Mouse (Mus musculus): ENCODE measurements around the gene Rex1bd. TPM values are rescaled to one million over a fixed set of nuclear protein-coding genes. Genes with fewer than 3 reads are reported as not detected.
"Not testable (repeated sequence)": the region's sequence is repeated elsewhere in the genome, so short reads cannot be mapped to it uniquely, and the experiment has no call there.

The Rex1bd gene
- polyA plus RNA-seq, 1 experiment from 2014 or later = 172 TPM

- peak overlapping the region; percentile 84 for H3K27ac ChIP-seq (ENCODE audit: low read depth, low read length)
- ATAC-seq (ENCODE audit: low read depth) = peak; percentile 87
- H3K4me1 ChIP-seq (ENCODE audit: control insufficient read depth, insufficient read depth, low read length) = peaks cover 13% of the 10 kb centered on the region
- H3K9me3 ChIP-seq (ENCODE audit: control insufficient read depth, low read length) = no peaks in the 10 kb centered on the region
- H3K4me2 ChIP-seq (ENCODE audit: low read depth, low read length) = peak overlapping the region; percentile 70
- peaks cover 10% of the 10 kb centered on the region; the same call in 1 of the 2 replicates for H3K36me3 ChIP-seq (ENCODE audit: control insufficient read depth, insufficient read depth, low read length)
- H3K9ac ChIP-seq (replicated peaks; ENCODE audit: low read depth, low read length) = peak overlapping the region; percentile 52
- WGBS = under 1% methylated on average over 47 of the region's 51 CpGs
- peak overlapping the region; percentile 52 for H3K4me3 ChIP-seq (ENCODE audit: low read depth, low read length)
- H3K27me3 ChIP-seq (ENCODE audit: control insufficient read depth, insufficient read depth, low read length) = no peaks in the 10 kb centered on the region
Measured at GRCm38 (mm10) chr8:70522592-70523403, 16.2 kb upstream of the Rex1bd start.

DNA sequence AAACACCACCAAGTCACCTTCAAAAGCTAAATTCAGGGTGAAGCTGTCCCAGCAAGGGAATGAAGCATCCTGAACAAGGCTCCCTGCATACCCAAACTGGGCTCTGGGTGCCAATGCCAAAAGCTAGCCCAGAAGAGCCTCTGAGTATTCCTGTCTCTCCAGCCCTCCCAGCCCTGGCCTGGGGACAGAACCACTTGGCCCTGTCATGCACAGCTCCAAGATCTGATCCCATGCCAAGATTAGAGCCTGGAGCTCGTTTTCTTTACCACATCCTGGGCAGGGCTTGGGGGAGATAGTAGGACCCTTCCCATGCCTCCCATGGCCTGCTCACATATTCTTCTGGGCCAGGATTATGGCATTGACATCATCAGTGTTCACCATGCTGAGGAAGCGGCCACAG, 13.1 kb upstream of the Rex1bd start:
- peaks cover 15% of the 10 kb centered on the region; the same call in 1 of the 2 replicates for H3K36me3 ChIP-seq (ENCODE audit: control insufficient read depth, insufficient read depth, low read length)
- H3K4me1 ChIP-seq (ENCODE audit: control insufficient read depth, insufficient read depth, low read length) = peaks cover 8% of the 10 kb centered on the region
- no peak for ATAC-seq (ENCODE audit: low read depth)
- no peak overlapping the region for H3K4me3 ChIP-seq (ENCODE audit: low read depth, low read length)
- no peaks in the 10 kb centered on the region for H3K27me3 ChIP-seq (ENCODE audit: control insufficient read depth, insufficient read depth, low read length)
- no peak overlapping the region for H3K9ac ChIP-seq (replicated peaks; ENCODE audit: low read depth, low read length)
- WGBS = 74% methylated on average over 2 of the region's 2 CpGs
- H3K27ac ChIP-seq (ENCODE audit: low read depth, low read length) = no peak overlapping the region
- H3K9me3 ChIP-seq (ENCODE audit: control insufficient read depth, low read length) = no peaks in the 10 kb centered on the region
- no peak overlapping the region for H3K4me2 ChIP-seq (ENCODE audit: low read depth, low read length)

DNA sequence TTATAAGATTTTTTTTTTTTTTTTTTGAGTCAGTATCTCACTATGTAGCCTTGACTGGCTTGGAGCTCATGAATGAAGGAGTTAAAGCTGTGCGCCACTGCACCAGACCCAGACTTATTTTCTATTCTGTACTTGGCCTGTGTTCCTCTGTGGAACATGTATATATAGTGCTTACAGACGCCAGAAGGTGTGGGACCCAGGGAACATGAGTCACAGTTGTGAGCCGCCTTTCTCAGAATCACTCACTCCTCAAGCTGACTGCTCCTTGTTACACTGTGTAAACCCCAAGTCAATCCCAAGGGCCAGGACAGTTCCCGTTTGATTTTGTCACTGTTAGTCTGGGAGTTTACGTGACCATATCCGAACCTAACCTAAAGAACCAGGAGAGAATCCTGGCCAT, 12.5 kb upstream of the Rex1bd start:
- no peak overlapping the region for H3K27ac ChIP-seq (ENCODE audit: low read depth, low read length)
- H3K27me3 ChIP-seq (ENCODE audit: control insufficient read depth, insufficient read depth, low read length) = no peaks in the 10 kb centered on the region
- H3K4me3 ChIP-seq (ENCODE audit: low read depth, low read length) = no peak overlapping the region
- H3K4me1 ChIP-seq (ENCODE audit: control insufficient read depth, insufficient read depth, low read length) = peaks cover 8% of the 10 kb centered on the region
- no peak for ATAC-seq (ENCODE audit: low read depth)
- H3K36me3 ChIP-seq (ENCODE audit: control insufficient read depth, insufficient read depth, low read length) = peaks cover 19% of the 10 kb centered on the region; the same call in 1 of the 2 replicates
- WGBS = 97% methylated on average over 6 of the region's 6 CpGs
- H3K9ac ChIP-seq (replicated peaks; ENCODE audit: low read depth, low read length) = no peak overlapping the region
- no peak overlapping the region for H3K4me2 ChIP-seq (ENCODE audit: low read depth, low read length)
- no peaks in the 10 kb centered on the region for H3K9me3 ChIP-seq (ENCODE audit: control insufficient read depth, low read length)

DNA sequence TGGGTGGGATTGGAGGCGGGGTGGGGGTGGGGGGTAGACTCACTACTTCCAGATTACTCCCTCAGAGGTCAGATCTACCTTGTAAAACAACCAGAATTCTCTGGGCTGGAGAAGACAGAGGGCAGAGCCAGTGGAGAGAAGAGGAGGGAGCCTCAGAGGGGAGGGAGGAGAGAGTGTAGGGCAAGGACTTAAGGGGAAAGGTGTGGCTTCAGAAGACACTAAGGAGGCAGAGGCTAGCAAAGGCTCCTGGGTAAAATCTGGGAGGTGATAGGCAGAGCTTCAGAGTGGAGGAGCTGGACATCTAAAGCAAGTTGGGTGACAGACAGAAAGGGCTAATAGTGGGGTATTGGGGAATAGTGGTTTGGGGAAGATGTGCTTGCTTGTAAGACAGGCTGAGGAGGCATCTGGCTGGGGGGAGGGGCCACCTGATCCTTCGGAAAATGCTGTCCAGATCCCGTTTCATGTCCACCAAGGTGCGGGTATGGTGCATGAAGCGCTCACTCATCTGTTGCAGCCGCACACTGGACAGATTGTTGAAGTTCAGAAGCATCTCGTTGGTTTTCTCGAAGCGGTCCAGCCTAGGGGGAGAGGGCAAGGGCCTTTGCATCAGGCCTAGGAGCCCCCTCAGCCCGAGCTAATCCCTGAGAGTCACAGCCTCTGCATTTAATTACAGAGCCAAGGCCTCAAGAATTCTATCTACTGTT, 11.5 kb upstream of the Rex1bd start:
- H3K27ac ChIP-seq (ENCODE audit: low read depth, low read length) = no peak overlapping the region
- H3K4me3 ChIP-seq (ENCODE audit: low read depth, low read length) = no peak overlapping the region
- WGBS = 84% methylated on average over 10 of the region's 10 CpGs

DNA sequence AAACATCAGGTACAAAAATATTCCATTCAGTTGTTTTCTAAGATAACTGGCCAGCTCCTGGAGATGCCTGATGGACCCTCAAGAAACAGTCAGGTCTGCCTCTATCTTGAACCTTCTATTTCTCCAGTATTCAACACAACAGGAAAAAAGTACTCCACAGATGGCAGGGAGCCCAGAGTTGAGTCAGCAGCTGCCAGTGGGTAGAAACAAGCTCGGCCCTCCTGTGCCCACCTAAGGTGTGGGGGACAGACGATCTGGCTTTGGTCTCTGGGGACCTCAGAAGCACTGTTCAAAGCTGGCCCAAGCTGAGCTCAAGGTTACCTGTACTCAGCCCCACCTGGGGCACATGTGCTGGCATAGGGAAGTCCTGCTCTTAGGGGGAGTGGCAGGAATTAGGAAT, 6.9 kb upstream of the Rex1bd start:
- ATAC-seq (ENCODE audit: low read depth) = no peak
- H3K27me3 ChIP-seq (ENCODE audit: control insufficient read depth, insufficient read depth, low read length) = no peaks in the 10 kb centered on the region
- H3K9ac ChIP-seq (replicated peaks; ENCODE audit: low read depth, low read length) = no peak overlapping the region
- H3K9me3 ChIP-seq (ENCODE audit: control insufficient read depth, low read length) = no peaks in the 10 kb centered on the region
- H3K36me3 ChIP-seq (ENCODE audit: control insufficient read depth, insufficient read depth, low read length) = peaks cover 12% of the 10 kb centered on the region; the same call in 1 of the 2 replicates
- no peak overlapping the region for H3K4me3 ChIP-seq (ENCODE audit: low read depth, low read length)
- peaks cover 12% of the 10 kb centered on the region for H3K4me1 ChIP-seq (ENCODE audit: control insufficient read depth, insufficient read depth, low read length)
- no peak overlapping the region for H3K27ac ChIP-seq (ENCODE audit: low read depth, low read length)
- H3K4me2 ChIP-seq (ENCODE audit: low read depth, low read length) = no peak overlapping the region
- 73% methylated on average over 2 of the region's 2 CpGs for WGBS

More for the DNA sequence above, 11.5 kb upstream of the Rex1bd start:
- peaks cover 19% of the 10 kb centered on the region; the same call in 1 of the 2 replicates for H3K36me3 ChIP-seq (ENCODE audit: control insufficient read depth, insufficient read depth, low read length)
- H3K27me3 ChIP-seq (ENCODE audit: control insufficient read depth, insufficient read depth, low read length) = no peaks in the 10 kb centered on the region
- H3K9me3 ChIP-seq (ENCODE audit: control insufficient read depth, low read length) = no peaks in the 10 kb centered on the region
- no peak for ATAC-seq (ENCODE audit: low read depth)
- peaks cover 8% of the 10 kb centered on the region for H3K4me1 ChIP-seq (ENCODE audit: control insufficient read depth, insufficient read depth, low read length)
- no peak overlapping the region for H3K9ac ChIP-seq (replicated peaks; ENCODE audit: low read depth, low read length)
- H3K4me2 ChIP-seq (ENCODE audit: low read depth, low read length) = no peak overlapping the region

GRCm38 (mm10) chr8:70512253-70512903, 5.8 kb upstream of the Rex1bd start:
- Histone ChIP-seq H3K4me2 (ENCODE audit: low read depth, low read length) (no peak overlapping the region), H3K9me3 (ENCODE audit: control insufficient read depth, low read length) (no peaks in the 10 kb centered on the region), H3K36me3 (ENCODE audit: control insufficient read depth, insufficient read depth, low read length) (peaks cover 16% of the 10 kb centered on the region; the same call in 1 of the 2 replicates), H3K27ac (ENCODE audit: low read depth, low read length) (no peak overlapping the region; the same call in 1 of the 2 replicates), H3K4me1 (ENCODE audit: control insufficient read depth, insufficient read depth, low read length) (peaks cover 12% of the 10 kb centered on the region), H3K4me3 (ENCODE audit: low read depth, low read length) (no peak overlapping the region), H3K9ac (replicated peaks; ENCODE audit: low read depth, low read length) (no peak overlapping the region), H3K27me3 (ENCODE audit: control insufficient read depth, insufficient read depth, low read length) (no peaks in the 10 kb centered on the region)
- ATAC-seq (ENCODE audit: low read depth) = no peak
- 94% methylated on average over 11 of the region's 11 CpGs for WGBS

DNA sequence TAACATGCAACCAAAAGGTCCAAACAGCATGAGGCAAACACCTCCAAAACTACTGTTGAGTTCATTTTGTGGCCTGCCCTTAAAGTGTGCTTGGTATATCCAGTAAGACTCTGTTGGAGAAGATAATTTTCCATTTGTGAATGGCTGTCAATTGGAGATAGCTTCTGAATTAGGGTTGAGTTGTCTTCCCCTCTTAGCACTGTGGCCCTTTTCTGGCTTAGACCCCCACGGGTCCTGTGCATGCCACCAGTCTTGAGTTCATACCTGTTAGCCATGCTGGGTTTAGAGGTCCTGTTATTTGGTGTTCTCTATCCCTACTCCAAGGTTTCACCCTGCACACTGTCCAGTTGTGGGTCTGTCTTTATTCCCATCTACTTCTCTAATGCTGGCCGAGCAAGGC, 5.2 kb upstream of the Rex1bd start:
- no peaks in the 10 kb centered on the region for H3K9me3 ChIP-seq (ENCODE audit: control insufficient read depth, low read length)
- ATAC-seq (ENCODE audit: low read depth) = no peak

GRCm38 (mm10) chr8:70511174-70511573, 4.6 kb upstream of the Rex1bd start:
- not testable (repeated sequence) for H3K9me3 ChIP-seq (ENCODE audit: control insufficient read depth, low read length); H3K27me3 ChIP-seq (ENCODE audit: control insufficient read depth, insufficient read depth, low read length); ATAC-seq (ENCODE audit: low read depth); H3K27ac ChIP-seq (ENCODE audit: low read depth, low read length)
- peak overlapping the region; percentile 90; the same call in 1 of the 2 replicates for H3K9ac ChIP-seq (replicated peaks; ENCODE audit: low read depth, low read length)
- WGBS = 87% methylated on average over 6 of the region's 6 CpGs
- peaks cover 12% of the 10 kb centered on the region; the same call in 1 of the 2 replicates for H3K36me3 ChIP-seq (ENCODE audit: control insufficient read depth, insufficient read depth, low read length)
- H3K4me1 ChIP-seq (ENCODE audit: control insufficient read depth, insufficient read depth, low read length) = peaks cover 12% of the 10 kb centered on the region
- peak overlapping the region; percentile 97 for H3K4me3 ChIP-seq (ENCODE audit: low read depth, low read length)
- peak overlapping the region; percentile 100 for H3K4me2 ChIP-seq (ENCODE audit: low read depth, low read length)

More for the DNA sequence above, 5.2 kb upstream of the Rex1bd start:
- no peak overlapping the region; the same call in 1 of the 2 replicates for H3K27ac ChIP-seq (ENCODE audit: low read depth, low read length)
- H3K9ac ChIP-seq (replicated peaks; ENCODE audit: low read depth, low read length) = no peak overlapping the region
- H3K4me1 ChIP-seq (ENCODE audit: control insufficient read depth, insufficient read depth, low read length) = peaks cover 12% of the 10 kb centered on the region
- H3K4me2 ChIP-seq (ENCODE audit: low read depth, low read length) = no peak overlapping the region
- WGBS = 95% methylated on average over 2 of the region's 2 CpGs
- no peaks in the 10 kb centered on the region for H3K27me3 ChIP-seq (ENCODE audit: control insufficient read depth, insufficient read depth, low read length)
- H3K4me3 ChIP-seq (ENCODE audit: low read depth, low read length) = no peak overlapping the region
- peaks cover 16% of the 10 kb centered on the region; the same call in 1 of the 2 replicates for H3K36me3 ChIP-seq (ENCODE audit: control insufficient read depth, insufficient read depth, low read length)
